Mouse (Mus musculus): ENCODE results near the gene Unc13d. TPM values are rescaled to one million over a fixed set of nuclear protein-coding genes. Genes with fewer than 3 reads are reported as not detected.

The Unc13d gene
- polyA plus RNA-seq, 1 experiment from 2014 or later: 1.2 TPM

DNA sequence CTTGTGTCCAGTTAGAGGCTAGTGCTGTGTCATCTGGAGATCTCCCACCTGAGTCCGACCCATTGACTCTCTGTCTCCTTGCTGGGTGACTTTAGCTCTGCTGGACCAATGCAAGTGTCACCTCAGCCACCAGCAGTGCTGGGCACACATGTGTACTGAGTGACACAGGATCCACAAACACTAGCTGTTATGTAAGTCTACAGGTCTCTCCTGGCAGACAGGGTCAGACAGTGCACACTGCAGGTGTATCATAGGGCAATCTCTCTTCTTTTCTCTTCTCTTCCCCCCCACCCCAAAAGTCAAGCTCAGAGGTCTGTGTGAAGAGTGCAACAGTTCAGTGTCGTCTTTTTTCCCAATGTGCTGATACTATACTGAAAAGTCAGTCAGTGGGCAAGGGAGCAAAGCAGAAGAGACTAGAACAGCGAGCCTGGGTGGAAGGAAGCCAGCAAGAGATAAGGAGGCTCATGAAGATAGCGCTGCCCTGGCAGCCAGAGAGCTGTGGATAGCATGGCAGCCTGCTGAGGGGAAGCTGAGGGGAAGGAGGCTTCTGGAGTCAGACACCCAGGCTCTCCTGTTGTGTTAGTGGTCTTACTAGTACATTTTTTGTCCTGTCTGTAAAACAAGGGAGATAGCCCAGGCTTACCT lies 20.4 kb downstream of the Unc13d start:
- Histone ChIP-seq H3K27me3 (no peaks in the 10 kb centered on the region), H3K36me3 (peaks cover 99% of the 10 kb centered on the region), H3K9me3 (no peaks in the 10 kb centered on the region), H3K27ac (no peak overlapping the region), H3K4me3 (replicated peaks) (no peak overlapping the region), H3K4me1 (replicated peaks) (no peaks in the 10 kb centered on the region), H3K9ac (replicated peaks) (no peak overlapping the region), H3K4me2 (replicated peaks) (no peak overlapping the region)
- no peak for ATAC-seq
- 85% methylated on average over 4 of the region's 4 CpGs for WGBS

DNA sequence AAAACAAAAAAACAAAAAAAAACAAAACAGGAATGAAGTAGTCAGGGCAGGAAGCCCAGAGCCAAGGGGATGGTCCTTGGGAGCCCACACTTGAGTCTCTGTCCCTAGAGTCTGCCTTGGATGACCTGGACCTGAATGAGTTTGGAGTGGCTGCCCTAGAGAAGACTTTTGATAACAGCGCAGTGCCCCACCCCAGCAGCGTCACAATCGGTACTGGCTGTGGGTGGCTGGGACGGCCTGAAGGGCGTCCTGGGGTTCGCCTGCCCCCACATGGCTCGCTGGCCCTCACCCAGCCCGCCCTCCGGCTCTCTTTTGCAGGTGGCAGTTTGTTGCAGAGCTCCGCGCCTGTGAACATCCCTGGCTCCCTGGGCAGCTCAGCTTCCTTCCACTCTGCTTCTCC lies 21.9 kb downstream of the Unc13d start:
- Histone ChIP-seq H3K4me1 (replicated peaks) (no peaks in the 10 kb centered on the region), H3K27me3 (no peaks in the 10 kb centered on the region), H3K4me2 (replicated peaks) (no peak overlapping the region), H3K9me3 (no peaks in the 10 kb centered on the region), H3K36me3 (peaks cover 98% of the 10 kb centered on the region), H3K4me3 (replicated peaks) (no peak overlapping the region), H3K9ac (replicated peaks) (no peak overlapping the region), H3K27ac (no peak overlapping the region)
- no peak for ATAC-seq
- 95% methylated on average over 11 of the region's 11 CpGs for WGBS

DNA sequence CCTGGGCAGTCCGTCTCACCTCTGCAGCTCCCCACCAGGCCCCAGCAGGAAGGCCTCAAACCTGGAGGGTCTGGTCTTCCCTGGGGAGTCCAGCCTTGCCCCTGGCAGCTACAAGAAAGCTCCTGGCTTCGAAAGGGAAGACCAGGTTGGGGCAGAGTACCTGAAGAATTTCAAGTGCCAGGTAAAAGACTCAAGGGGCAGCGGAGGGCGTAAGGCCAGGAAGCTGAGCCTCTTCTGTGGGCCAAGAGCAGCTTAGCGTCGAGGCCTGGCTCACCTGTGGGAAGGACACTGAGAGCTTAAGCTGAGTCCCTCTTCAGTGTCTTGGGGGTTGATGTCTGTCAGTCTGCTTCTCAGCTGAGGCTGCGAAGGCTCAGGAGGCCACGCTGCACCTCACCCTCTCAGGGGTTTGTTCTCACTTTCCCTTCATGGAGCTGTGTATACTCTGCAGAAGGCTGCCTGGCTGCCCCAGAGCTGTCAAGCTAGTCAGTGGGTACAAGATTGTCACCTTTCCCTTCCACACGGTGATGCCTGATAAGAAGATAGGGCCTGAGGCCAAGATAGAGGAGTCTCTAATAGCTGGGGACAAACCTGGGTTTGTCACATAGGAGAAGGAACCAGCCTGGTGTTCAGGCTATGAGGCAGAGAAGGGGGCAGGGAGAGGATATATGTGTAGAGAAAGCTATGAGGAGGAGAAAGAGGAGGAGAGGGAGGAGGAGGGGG lies 24.1 kb downstream of the Unc13d start:
- 95% methylated on average over 9 of the region's 9 CpGs for WGBS
- no peaks in the 10 kb centered on the region for H3K4me1 ChIP-seq (replicated peaks)
- H3K27me3 ChIP-seq: no peaks in the 10 kb centered on the region
- no peak overlapping the region for H3K27ac ChIP-seq
- H3K36me3 ChIP-seq: peaks cover 98% of the 10 kb centered on the region
- no peak for ATAC-seq
- H3K4me2 ChIP-seq (replicated peaks): no peak overlapping the region
- no peaks in the 10 kb centered on the region for H3K9me3 ChIP-seq
- H3K4me3 ChIP-seq (replicated peaks): no peak overlapping the region
- no peak overlapping the region for H3K9ac ChIP-seq (replicated peaks)

DNA sequence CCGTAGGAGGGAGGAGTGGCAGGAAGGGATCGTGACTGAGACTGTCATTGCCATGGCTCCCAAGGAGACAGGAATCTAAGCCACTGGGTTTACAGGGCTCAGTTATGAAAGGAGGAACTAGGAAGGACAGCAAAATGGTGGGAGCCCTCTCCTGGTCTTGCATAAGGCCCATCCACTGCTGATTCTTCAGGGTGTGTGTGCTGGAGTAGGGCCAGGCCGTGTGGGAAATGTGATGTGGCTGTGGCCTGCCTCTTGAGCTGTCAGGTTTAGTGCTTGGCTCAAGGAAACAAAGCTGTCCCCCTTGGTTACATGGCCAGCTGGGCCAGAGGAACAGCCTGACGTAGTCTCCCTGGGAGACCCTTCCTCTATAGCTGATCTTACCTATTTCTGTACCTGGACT lies 27.6 kb downstream of the Unc13d start:
- no peak overlapping the region for H3K27ac ChIP-seq
- no peak for ATAC-seq
- no peak overlapping the region for H3K4me2 ChIP-seq (replicated peaks)
- WGBS: 93% methylated on average over 4 of the region's 4 CpGs
- no peaks in the 10 kb centered on the region for H3K4me1 ChIP-seq (replicated peaks)
- H3K36me3 ChIP-seq: peaks cover 94% of the 10 kb centered on the region
- H3K27me3 ChIP-seq: no peaks in the 10 kb centered on the region
- no peak overlapping the region for H3K4me3 ChIP-seq (replicated peaks)
- no peak overlapping the region for H3K9ac ChIP-seq (replicated peaks)
- no peaks in the 10 kb centered on the region for H3K9me3 ChIP-seq

DNA sequence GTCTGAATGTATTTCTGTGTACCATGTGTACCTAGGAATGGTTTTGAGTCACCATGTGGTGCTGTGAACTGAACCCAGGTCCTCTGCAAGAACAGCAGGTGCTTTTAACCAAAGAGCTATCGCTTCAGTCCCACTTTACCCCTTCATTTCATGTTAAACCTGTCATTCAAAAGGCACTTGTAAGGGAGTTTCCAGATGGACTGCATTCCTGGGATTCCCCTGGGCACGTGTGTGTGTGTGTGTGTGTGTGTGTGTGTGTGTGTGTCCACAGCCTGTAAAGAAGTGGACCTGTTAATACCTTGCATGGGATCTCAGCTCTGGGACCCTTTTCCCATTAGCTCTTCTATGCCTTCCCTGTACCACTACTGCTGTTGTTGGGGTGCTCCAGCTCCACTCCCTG lies 28.2 kb downstream of the Unc13d start:
- WGBS: 98% methylated on average over 2 of the region's 2 CpGs
- ATAC-seq: no peak
- H3K9ac ChIP-seq (replicated peaks): no peak overlapping the region
- H3K27me3 ChIP-seq: no peaks in the 10 kb centered on the region
- H3K4me1 ChIP-seq (replicated peaks): no peaks in the 10 kb centered on the region
- H3K4me2 ChIP-seq (replicated peaks): no peak overlapping the region
- H3K9me3 ChIP-seq: no peaks in the 10 kb centered on the region
- no peak overlapping the region for H3K27ac ChIP-seq
- H3K36me3 ChIP-seq: peaks cover 89% of the 10 kb centered on the region
- no peak overlapping the region for H3K4me3 ChIP-seq (replicated peaks)

DNA sequence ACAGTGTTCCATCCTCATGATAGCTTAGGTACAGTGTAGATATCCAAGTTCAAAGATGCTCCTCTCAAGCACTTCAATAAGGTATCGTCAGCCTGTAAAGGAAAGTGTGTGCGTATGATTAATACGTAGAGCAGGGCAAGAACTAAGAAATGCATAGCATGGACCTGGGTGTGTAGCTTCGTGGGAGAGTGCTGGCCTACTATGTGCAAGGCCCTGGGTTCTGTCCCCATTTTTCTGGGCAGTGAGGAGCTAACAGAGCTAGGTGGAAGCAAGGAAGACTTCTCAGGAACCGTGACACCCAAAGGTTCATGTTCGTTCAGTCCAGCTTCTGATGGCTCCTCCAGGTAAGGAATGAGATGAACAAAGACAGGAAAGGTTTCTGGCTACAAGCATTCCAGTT lies 32.6 kb downstream of the Unc13d start:
- WGBS: 96% methylated on average over 6 of the region's 6 CpGs
- peaks cover 64% of the 10 kb centered on the region for H3K36me3 ChIP-seq
- no peak overlapping the region for H3K4me2 ChIP-seq (replicated peaks)
- H3K4me3 ChIP-seq (replicated peaks): no peak overlapping the region
- H3K9ac ChIP-seq (replicated peaks): no peak overlapping the region
- H3K27me3 ChIP-seq: no peaks in the 10 kb centered on the region
- H3K4me1 ChIP-seq (replicated peaks): no peaks in the 10 kb centered on the region
- 0 out of 2 replicates have a peak, but pooled peaks cover 4% of the 10 kb centered on the region for H3K9me3 ChIP-seq
- ATAC-seq: no peak
- no peak overlapping the region for H3K27ac ChIP-seq

DNA sequence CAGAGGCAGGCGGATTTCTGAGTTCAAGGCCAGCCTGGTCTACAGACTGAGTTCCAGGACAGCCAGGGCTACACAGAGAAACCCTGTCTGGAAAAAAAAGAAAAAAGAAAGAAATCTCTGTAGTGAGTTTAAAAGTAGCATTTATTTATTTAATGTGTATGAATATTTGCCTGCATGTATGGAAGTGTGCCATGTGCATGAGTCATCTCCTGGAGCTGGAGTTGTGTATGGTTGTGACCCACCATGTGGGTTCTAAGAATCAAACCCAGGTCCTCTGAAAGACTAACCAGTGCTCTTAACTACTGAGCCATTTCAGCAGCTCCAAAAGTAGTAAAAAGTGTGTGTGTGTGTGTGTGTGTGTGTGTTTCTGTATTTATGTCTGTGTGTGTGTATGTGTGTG lies 34.5 kb downstream of the Unc13d start:
- WGBS: 100% methylated on average over 1 of the region's 1 CpGs
- Histone ChIP-seq H3K9ac (replicated peaks) (no peak overlapping the region), H3K27me3 (no peaks in the 10 kb centered on the region), H3K4me2 (replicated peaks) (no peak overlapping the region), H3K4me3 (replicated peaks) (no peak overlapping the region), H3K27ac (no peak overlapping the region), H3K36me3 (peaks cover 62% of the 10 kb centered on the region), H3K9me3 (0 out of 2 replicates have a peak, but pooled peaks cover 4% of the 10 kb centered on the region), H3K4me1 (replicated peaks) (no peaks in the 10 kb centered on the region)
- no peak for ATAC-seq

DNA sequence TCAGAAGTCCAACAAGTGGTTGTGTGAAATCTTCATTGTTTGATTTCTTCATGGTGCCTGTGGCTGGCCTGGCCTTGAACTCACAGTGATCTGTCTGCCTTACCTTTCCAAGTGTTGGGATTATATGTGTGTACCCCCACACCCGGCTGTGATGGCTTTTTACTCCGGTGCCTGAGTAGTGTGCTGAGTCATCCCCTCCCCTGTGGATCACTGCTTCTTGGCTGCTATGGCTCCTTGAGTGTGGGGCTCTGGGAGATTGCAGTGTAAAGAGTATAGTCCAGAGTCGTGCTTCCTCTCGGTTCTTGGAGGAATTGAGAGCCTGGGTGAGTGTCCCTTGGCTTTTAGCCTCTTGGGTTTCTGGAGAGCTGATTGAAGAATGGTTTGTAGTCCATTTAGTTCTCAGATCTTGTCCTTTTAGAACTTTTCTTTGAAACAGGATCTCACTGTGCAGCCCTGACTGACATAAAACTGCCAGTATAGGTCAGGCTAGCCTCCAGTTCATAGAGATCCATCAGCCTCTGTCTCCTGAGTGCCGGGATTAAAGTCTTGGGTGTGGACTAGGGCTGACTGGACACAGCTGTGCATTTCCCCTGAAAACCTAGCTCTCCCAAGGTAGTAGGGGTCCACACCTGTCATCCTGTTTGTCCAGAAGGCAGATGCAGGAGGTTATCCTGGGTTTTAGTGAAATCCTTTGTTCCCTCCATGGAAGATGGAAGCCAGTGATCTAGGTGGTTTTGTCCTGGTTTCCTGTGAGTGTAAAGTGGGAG lies 35.2 kb downstream of the Unc13d start:
- H3K4me3 ChIP-seq (replicated peaks): no peak overlapping the region
- H3K27ac ChIP-seq: no peak overlapping the region
- no peak for ATAC-seq
- 92% methylated on average over 5 of the region's 5 CpGs for WGBS
- peaks cover 55% of the 10 kb centered on the region for H3K36me3 ChIP-seq
- no peak overlapping the region for H3K4me2 ChIP-seq (replicated peaks)
- no peaks in the 10 kb centered on the region for H3K27me3 ChIP-seq
- H3K9ac ChIP-seq (replicated peaks): no peak overlapping the region
- H3K9me3 ChIP-seq: 0 out of 2 replicates have a peak, but pooled peaks cover 4% of the 10 kb centered on the region
- H3K4me1 ChIP-seq (replicated peaks): no peaks in the 10 kb centered on the region

DNA sequence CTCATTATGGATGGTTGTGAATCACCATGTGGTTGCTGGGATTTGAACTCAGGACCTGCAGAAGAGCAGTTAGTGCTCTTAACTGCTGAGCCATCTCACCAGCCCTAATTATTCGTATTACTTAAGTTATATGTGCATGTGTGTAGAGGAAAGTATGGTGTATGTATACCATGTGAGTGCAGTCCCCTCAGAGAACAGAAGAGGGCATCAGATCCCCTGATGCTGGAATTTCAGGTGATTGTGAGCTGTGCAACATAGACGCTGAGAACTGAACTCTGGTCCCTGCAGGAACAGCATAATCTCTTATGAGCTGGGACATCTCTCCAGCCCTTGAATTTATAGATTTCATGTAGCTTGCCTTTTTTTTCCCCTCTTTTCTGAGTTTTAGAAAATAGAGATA lies 35.9 kb downstream of the Unc13d start:
- H3K9ac ChIP-seq (replicated peaks): no peak overlapping the region
- H3K4me1 ChIP-seq (replicated peaks): no peaks in the 10 kb centered on the region
- no peak overlapping the region for H3K4me3 ChIP-seq (replicated peaks)
- no peak for ATAC-seq
- H3K27ac ChIP-seq: no peak overlapping the region
- H3K9me3 ChIP-seq: 0 out of 2 replicates have a peak, but pooled peaks cover 4% of the 10 kb centered on the region
- H3K4me2 ChIP-seq (replicated peaks): no peak overlapping the region
- H3K27me3 ChIP-seq: no peaks in the 10 kb centered on the region
- H3K36me3 ChIP-seq: peaks cover 48% of the 10 kb centered on the region
- WGBS: 99% methylated on average over 2 of the region's 2 CpGs

DNA sequence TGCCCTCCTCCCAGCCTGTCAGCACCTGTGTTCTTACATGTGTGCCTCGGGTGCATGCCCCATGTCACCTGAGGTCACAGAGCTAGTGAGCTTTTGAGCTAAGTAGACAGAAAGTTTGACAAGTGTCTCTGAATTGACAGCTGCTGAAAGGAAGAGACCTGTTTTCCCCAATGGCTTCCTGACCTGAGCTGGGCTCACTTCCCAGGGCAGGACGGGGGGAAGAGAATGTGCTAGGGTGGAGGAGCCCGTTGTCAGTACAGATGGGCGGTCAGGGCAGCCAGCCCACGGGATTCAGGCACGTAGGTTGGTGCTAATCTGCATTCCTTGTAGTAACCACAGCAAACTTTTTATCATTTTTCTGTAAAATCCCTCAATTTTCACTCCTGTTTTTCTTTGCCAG lies 37.2 kb downstream of the Unc13d start:
- H3K9me3 ChIP-seq: 0 out of 2 replicates have a peak, but pooled peaks cover 4% of the 10 kb centered on the region
- H3K27ac ChIP-seq: no peak overlapping the region
- no peak overlapping the region for H3K4me2 ChIP-seq (replicated peaks)
- H3K4me1 ChIP-seq (replicated peaks): no peaks in the 10 kb centered on the region
- no peak for ATAC-seq
- no peak overlapping the region for H3K9ac ChIP-seq (replicated peaks)
- no peaks in the 10 kb centered on the region for H3K27me3 ChIP-seq
- 96% methylated on average over 6 of the region's 6 CpGs for WGBS
- H3K4me3 ChIP-seq (replicated peaks): no peak overlapping the region
- H3K36me3 ChIP-seq: peaks cover 40% of the 10 kb centered on the region

DNA sequence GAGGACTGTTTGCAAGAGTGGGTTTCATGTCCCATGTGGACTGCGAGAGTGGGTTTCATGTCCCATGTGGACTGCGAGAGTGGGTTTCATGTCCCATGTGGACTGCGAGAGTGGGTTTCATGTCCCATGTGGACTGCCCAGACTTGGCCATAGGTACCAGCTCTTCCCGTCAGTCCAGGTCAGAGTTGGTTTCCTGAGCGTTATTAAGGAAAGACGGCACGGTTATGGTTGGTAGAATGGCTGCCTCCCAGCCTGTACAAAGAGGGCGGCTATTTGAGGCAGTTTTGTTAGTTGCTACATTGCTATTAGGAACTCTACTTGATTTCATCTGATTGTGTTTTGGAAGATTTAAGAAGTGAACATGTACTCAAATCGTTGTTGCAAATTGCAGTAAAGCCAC lies 39.9 kb downstream of the Unc13d start:
- Histone ChIP-seq H3K4me1 (replicated peaks) (peaks cover 7% of the 10 kb centered on the region), H3K27ac (no peak overlapping the region), H3K4me3 (replicated peaks) (no peak overlapping the region), H3K27me3 (no peaks in the 10 kb centered on the region), H3K36me3 (peaks cover 38% of the 10 kb centered on the region), H3K9ac (replicated peaks) (no peak overlapping the region), H3K4me2 (replicated peaks) (no peak overlapping the region), H3K9me3 (0 out of 2 replicates have a peak, but pooled peaks cover 4% of the 10 kb centered on the region)
- WGBS: 92% methylated on average over 9 of the region's 9 CpGs
- no peak for ATAC-seq

DNA sequence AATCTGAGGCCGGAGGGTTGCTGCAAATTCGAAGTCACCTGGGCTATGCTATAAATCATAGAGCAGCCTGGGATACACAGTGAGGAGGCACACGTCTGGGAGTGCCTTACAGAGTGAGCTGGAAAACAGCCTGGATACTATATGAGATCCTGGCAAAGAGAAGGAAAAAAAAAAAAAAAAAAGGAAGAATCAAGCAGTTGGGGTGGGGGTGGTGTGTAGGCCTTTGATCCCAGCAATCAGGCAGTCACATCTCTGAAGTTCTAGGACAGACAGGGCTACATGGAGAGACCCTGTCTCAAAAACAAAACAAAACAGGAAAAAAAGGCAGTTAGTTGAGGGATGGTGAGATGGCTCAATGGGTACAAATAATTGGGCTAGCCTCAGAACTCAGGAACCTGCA lies 41.1 kb downstream of the Unc13d start:
- no peak overlapping the region for H3K4me3 ChIP-seq (replicated peaks)
- WGBS: 94% methylated on average over 3 of the region's 3 CpGs
- H3K9me3 ChIP-seq: 0 out of 2 replicates have a peak, but pooled peaks cover 1% of the 10 kb centered on the region
- H3K9ac ChIP-seq (replicated peaks): no peak overlapping the region
- H3K36me3 ChIP-seq: peaks cover 35% of the 10 kb centered on the region
- H3K4me2 ChIP-seq (replicated peaks): no peak overlapping the region
- H3K27me3 ChIP-seq: no peaks in the 10 kb centered on the region
- ATAC-seq: no peak
- H3K4me1 ChIP-seq (replicated peaks): peaks cover 18% of the 10 kb centered on the region
- no peak overlapping the region for H3K27ac ChIP-seq

Data from midbrain, embryonic 13.5 days (tissue).